Mouse (Mus musculus): Measurements from ENCODE around the gene Clic4. TPM values are rescaled to one million over a fixed set of nuclear protein-coding genes. Genes with fewer than 3 reads are reported as not detected.
"Not testable (repeated sequence)": the region's sequence is repeated elsewhere in the genome, so short reads cannot be mapped to it uniquely, and the experiment has no call there.

Clic4 gene
- polyA plus RNA-seq, 1 experiment from 2014 or later, result 146 TPM

GRCm38 (mm10) chr4:135287975-135288374, 15.4 kb upstream of the Clic4 start:
- no peaks in the 10 kb centered on the region for H3K27me3 ChIP-seq
- peaks cover 34% of the 10 kb centered on the region for H3K4me1 ChIP-seq
- H3K36me3 ChIP-seq, result no peaks in the 10 kb centered on the region
- 40% methylated on average over 3 of the region's 3 CpGs for WGBS
- H3K4me2 ChIP-seq (replicated peaks), result no peak overlapping the region
- no peak for ATAC-seq (ENCODE audit: low FRiP score, low read depth)
- H3K4me3 ChIP-seq, result no peak overlapping the region
- no peak overlapping the region for H3K9ac ChIP-seq
- H3K9me3 ChIP-seq, result no peaks in the 10 kb centered on the region
- H3K27ac ChIP-seq, result no peak overlapping the region

- Histone ChIP-seq H3K27me3 (no peaks in the 10 kb centered on the region), H3K4me3 (no peak overlapping the region), H3K27ac (no peak overlapping the region), H3K9ac (no peak overlapping the region), H3K9me3 (no peaks in the 10 kb centered on the region), H3K36me3 (no peaks in the 10 kb centered on the region), H3K4me1 (peaks cover 25% of the 10 kb centered on the region), H3K4me2 (replicated peaks) (0 out of 2 replicates have a peak overlapping the region, but pooled peaks have one; percentile 10)
- no peak for ATAC-seq (ENCODE audit: low FRiP score, low read depth)
- 7% methylated on average over 16 of the region's 16 CpGs for WGBS
Observed at GRCm38 (mm10) chr4:135286833-135287395, 14.3 kb upstream of the Clic4 start.

GRCm38 (mm10) chr4:135286033-135286622, 13.5 kb upstream of the Clic4 start:
- 50% methylated on average over 12 of the region's 12 CpGs for WGBS
- no peak overlapping the region for H3K4me3 ChIP-seq
- no peak overlapping the region for H3K27ac ChIP-seq
- no peak overlapping the region for H3K9ac ChIP-seq
- no peaks in the 10 kb centered on the region for H3K9me3 ChIP-seq
- peaks cover 25% of the 10 kb centered on the region for H3K4me1 ChIP-seq
- H3K36me3 ChIP-seq, result no peaks in the 10 kb centered on the region
- no peak for ATAC-seq (ENCODE audit: low FRiP score, low read depth)
- H3K27me3 ChIP-seq, result no peaks in the 10 kb centered on the region
- no peak overlapping the region for H3K4me2 ChIP-seq (replicated peaks)

DNA sequence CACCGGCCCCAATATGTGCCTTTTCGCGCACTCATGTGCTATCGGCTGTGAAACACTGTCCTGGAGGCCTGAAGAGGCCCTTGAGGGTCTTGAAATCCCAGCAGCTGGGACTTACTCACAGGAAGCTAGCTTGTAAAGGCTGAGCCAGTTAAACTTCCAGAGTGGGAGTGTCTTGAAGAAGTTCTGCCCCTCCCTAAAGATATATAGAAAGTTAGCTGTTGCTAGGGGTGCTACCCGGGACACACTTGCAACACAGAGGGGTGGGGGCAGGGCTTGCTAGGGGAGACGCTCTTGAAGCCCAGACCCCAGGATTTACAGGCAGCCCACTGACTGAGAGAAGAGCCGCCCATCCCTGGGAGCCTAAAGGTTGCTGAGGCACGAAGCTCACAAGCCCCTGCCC, 12.8 kb upstream of the Clic4 start:
- ATAC-seq (ENCODE audit: low FRiP score, low read depth), result peak; percentile 81
- H3K9me3 ChIP-seq, result no peaks in the 10 kb centered on the region
- H3K4me3 ChIP-seq, result no peak overlapping the region
- no peak overlapping the region for H3K27ac ChIP-seq
- H3K9ac ChIP-seq, result no peak overlapping the region
- no peaks in the 10 kb centered on the region for H3K27me3 ChIP-seq
- WGBS, result 30% methylated on average over 8 of the region's 8 CpGs
- peaks cover 25% of the 10 kb centered on the region for H3K4me1 ChIP-seq
- H3K36me3 ChIP-seq, result no peaks in the 10 kb centered on the region
- H3K4me2 ChIP-seq (replicated peaks), result no peak overlapping the region

GRCm38 (mm10) chr4:135283875-135284274, 11.3 kb upstream of the Clic4 start:
- no peak for ATAC-seq (ENCODE audit: low FRiP score, low read depth)
- Histone ChIP-seq H3K4me3 (no peak overlapping the region), H3K9ac (no peak overlapping the region), H3K27ac (no peak overlapping the region), H3K27me3 (no peaks in the 10 kb centered on the region), H3K9me3 (no peaks in the 10 kb centered on the region), H3K4me1 (peaks cover 25% of the 10 kb centered on the region), H3K4me2 (replicated peaks) (no peak overlapping the region), H3K36me3 (no peaks in the 10 kb centered on the region)
- 82% methylated on average over 7 of the region's 7 CpGs for WGBS

GRCm38 (mm10) chr4:135283417-135283816, 10.8 kb upstream of the Clic4 start:
- peaks cover 22% of the 10 kb centered on the region for H3K4me1 ChIP-seq
- H3K9me3 ChIP-seq, result no peaks in the 10 kb centered on the region
- H3K4me2 ChIP-seq (replicated peaks), result no peak overlapping the region
- no peak overlapping the region for H3K4me3 ChIP-seq
- 73% methylated on average over 4 of the region's 4 CpGs for WGBS
- H3K27me3 ChIP-seq, result no peaks in the 10 kb centered on the region
- no peak for ATAC-seq (ENCODE audit: low FRiP score, low read depth)
- H3K9ac ChIP-seq, result no peak overlapping the region
- no peaks in the 10 kb centered on the region for H3K36me3 ChIP-seq
- no peak overlapping the region for H3K27ac ChIP-seq

- no peak overlapping the region for H3K9ac ChIP-seq
- peaks cover 22% of the 10 kb centered on the region for H3K4me1 ChIP-seq
- WGBS, result 53% methylated on average over 13 of the region's 13 CpGs
Observed at GRCm38 (mm10) chr4:135282651-135283290, 10.2 kb upstream of the Clic4 start.

DNA sequence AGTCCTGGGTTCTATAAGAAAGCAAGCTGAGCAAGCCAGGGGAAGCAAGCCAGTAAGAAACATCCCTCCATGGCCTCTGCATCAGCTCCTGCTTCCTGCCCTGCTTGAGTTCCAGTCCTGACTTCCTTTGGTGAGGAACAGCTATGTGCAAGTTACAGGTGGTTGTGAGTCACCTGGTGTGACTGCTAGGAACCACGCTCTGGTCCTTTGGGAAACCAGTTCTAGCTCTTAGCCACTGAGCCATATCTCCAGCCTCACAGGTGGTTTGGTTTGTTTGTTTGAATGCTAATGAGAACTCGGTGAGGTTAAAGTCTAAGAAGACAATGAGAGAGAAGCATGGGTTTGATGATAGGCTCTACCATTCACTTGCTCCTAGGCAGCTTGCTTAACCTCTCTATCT, 7.4 kb upstream of the Clic4 start:
- not testable (repeated sequence) for H3K9me3 ChIP-seq; H3K36me3 ChIP-seq; H3K4me1 ChIP-seq; H3K27ac ChIP-seq; H3K9ac ChIP-seq; ATAC-seq (ENCODE audit: low FRiP score, low read depth); H3K4me3 ChIP-seq; H3K4me2 ChIP-seq (replicated peaks)
- 77% methylated on average over 2 of the region's 2 CpGs for WGBS
- H3K27me3 ChIP-seq, result peaks cover 12% of the 10 kb centered on the region; the same call in 1 of the 2 replicates

More at GRCm38 (mm10) chr4:135282651-135283290, 10.2 kb upstream of the Clic4 start:
- no peak overlapping the region for H3K27ac ChIP-seq
- H3K4me3 ChIP-seq, result no peak overlapping the region
- H3K27me3 ChIP-seq, result peaks cover 3% of the 10 kb centered on the region; the same call in 1 of the 2 replicates
- ATAC-seq (ENCODE audit: low FRiP score, low read depth), result no peak
- H3K4me2 ChIP-seq (replicated peaks), result no peak overlapping the region
- no peaks in the 10 kb centered on the region for H3K9me3 ChIP-seq
- no peaks in the 10 kb centered on the region for H3K36me3 ChIP-seq

- Histone ChIP-seq H3K36me3 (no peaks in the 10 kb centered on the region), H3K9me3 (no peaks in the 10 kb centered on the region), H3K4me3 (no peak overlapping the region), H3K9ac (no peak overlapping the region), H3K27me3 (peaks cover 18% of the 10 kb centered on the region), H3K4me2 (replicated peaks) (no peak overlapping the region), H3K27ac (no peak overlapping the region), H3K4me1 (peaks cover 6% of the 10 kb centered on the region)
- no peak for ATAC-seq (ENCODE audit: low FRiP score, low read depth)
- 56% methylated on average over 4 of the region's 4 CpGs for WGBS
Observed at GRCm38 (mm10) chr4:135276681-135277379, 4.2 kb upstream of the Clic4 start.

- WGBS, result 67% methylated on average over 7 of the region's 7 CpGs
- Histone ChIP-seq H3K9ac (no peak overlapping the region), H3K4me3 (no peak overlapping the region), H3K4me1 (peaks cover 20% of the 10 kb centered on the region), H3K27ac (no peak overlapping the region), H3K36me3 (no peaks in the 10 kb centered on the region), H3K9me3 (no peaks in the 10 kb centered on the region), H3K4me2 (replicated peaks) (no peak overlapping the region), H3K27me3 (peaks cover 18% of the 10 kb centered on the region)
- ATAC-seq (ENCODE audit: low FRiP score, low read depth), result no peak
Observed at GRCm38 (mm10) chr4:135274761-135275160, 2.1 kb upstream of the Clic4 start.

DNA sequence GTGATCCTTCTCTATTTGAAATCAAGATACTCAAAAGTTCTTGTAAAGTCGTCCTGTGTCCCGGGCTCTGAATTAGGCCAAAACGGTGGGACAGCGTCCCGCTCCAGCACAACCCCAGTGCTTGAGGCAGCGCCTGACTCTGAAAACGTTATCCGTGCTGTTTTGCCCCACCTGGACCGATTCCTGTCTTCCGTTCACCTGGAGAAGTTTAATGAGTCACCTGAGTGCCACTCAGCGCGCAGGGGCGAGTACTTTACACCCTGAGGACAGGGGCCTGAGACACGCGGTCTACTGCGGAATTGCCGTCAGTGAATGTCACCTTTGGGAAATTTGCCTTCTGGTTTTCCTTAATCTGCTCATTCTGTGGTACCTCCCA, 681 bp upstream of the Clic4 start:
- H3K4me3 ChIP-seq, result peak overlapping the region; percentile 92
- H3K4me2 ChIP-seq (replicated peaks), result peak overlapping the region; percentile 73
- H3K27me3 ChIP-seq, result peaks cover 18% of the 10 kb centered on the region
- ATAC-seq (ENCODE audit: low FRiP score, low read depth), result no peak
- peak overlapping the region; percentile 53 for H3K9ac ChIP-seq
- WGBS, result under 1% methylated on average over 17 of the region's 17 CpGs
- no peaks in the 10 kb centered on the region for H3K9me3 ChIP-seq
- H3K36me3 ChIP-seq, result no peaks in the 10 kb centered on the region
- peaks cover 34% of the 10 kb centered on the region for H3K4me1 ChIP-seq
- H3K27ac ChIP-seq, result peak overlapping the region; percentile 12; the same call in 1 of the 2 replicates

Data from limb, embryonic 13.5 days (tissue).